Mouse (Mus musculus) heart, postnatal 25 days (tissue): ENCODE results near the gene Orm2. TPM values are rescaled to one million over a fixed set of nuclear protein-coding genes. Genes with fewer than 3 reads are reported as not detected.

Experiments
- DNase-seq: peaks from one replicate; pipeline ENCODE4 v3.0.0; 2022; ENCODE audit warnings: low spot score
- intact Hi-C: fragments of 180-260 bp; cut with DNase I; formaldehyde crosslinking; loops from one replicate; pipeline ENCODE4 v1.15.1; 2025
- total RNA-seq, 2 experiments: library from RNA; stranded (reverse); gene quantifications; 2 replicates each; pipeline ENCODE4 v1.2.3; 2021

The Orm2 gene
- total RNA-seq, 2 experiments from 2014 or later: 0.50 to 0.60 TPM

DNA sequence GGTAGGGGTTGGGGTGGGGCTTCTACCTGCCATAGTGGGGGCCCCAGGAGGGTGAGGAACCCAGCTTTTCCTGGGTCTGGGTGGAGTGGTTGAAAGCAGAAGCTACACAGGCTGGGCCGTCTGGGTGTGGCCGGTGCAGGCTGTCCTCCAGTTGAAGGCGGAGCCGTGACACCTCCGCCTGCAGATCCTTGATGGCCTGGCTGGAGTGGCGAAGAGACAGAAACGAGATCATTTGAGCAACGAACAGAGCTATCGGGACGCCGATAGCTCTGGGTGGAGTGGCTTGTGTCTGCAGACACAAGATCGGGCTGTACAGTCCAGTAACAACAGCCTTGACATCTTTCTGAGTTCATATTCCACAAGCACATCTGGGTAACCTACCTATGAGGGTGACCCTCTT is 12.1 kb downstream of the Orm2 start:
- intact Hi-C loops: loop anchor here (5.0 kb wide), 1 partner anchor 123 kb away; the partner anchor contains the start of gene Whrn
- DNase-seq: no peak

DNA sequence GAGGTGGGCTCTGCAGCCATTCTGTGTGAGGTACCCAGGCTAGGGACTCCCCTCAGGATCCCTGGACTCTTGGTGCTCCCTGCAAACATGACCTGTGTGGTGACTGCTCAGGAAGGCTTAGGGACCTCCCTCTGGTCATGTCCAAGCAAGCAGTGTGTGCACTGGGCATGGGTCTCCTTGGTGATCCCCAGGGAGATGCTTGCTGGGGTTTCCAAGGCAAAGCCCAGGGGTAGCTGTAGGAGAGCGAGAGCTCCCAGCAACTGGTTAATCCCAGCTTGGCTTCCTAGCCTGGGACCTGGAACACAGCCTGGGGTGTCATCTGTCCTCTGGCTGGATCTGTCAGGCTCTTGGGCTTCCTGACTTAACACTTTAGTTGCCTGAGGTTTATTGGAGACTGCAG is 13.1 kb downstream of the Orm2 start:
- intact Hi-C loops: no loop called here
- DNase-seq: no peak

DNA sequence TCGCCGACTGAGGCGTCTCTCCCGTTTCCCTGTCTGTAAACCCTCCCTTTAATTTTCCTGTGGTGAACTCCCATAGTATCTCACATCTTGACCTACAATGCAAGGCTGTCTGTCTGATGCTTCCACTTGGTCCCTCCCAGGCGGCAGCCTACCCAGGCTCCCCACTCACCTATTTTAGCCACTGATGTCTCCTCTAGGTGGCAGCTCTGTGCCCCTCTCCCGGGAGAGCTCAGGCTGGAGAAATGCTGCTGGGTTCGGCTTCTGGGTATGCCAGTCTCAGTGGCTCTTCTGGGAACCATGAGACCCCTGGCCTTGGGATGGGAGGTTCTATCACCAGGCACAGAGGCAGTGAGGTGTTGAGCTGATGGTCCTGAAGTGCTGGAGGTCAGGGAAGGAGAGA is 15.2 kb downstream of the Orm2 start:
- intact Hi-C loops: no loop called here
- no peak for DNase-seq

DNA sequence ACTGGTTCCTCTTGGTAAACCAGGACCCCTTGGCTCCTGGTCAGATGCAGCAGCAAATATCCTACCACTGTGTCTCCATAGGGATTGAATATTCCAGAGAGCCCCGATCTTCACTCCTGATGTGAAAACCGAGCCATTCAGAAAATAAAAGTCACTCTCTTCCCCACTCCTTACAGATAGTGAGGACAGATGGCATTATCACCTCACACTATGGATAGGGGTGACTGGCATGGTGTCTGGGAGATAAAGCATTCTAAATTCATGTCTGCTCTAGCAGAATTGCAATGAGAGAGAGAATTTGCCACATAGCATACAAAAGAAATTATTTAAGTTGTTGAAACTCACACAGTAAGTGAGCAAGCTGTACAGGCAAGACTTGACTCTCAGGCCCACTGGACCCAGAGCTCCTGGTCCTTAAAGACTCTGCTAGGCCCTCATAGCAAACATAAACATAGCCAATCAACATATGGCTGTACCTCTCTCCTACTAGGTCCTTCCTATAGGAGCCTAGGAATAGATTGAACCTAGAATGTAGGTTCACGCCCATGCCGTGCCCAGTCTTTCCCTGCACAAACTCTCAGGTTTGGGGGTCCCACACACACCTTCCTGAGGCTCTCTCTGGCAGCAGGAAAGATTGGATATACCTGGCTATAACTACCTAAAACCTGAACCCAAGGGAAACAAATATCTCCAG is 20.6 kb downstream of the Orm2 start:
- intact Hi-C loops: no loop called here
- DNase-seq: no peak

DNA sequence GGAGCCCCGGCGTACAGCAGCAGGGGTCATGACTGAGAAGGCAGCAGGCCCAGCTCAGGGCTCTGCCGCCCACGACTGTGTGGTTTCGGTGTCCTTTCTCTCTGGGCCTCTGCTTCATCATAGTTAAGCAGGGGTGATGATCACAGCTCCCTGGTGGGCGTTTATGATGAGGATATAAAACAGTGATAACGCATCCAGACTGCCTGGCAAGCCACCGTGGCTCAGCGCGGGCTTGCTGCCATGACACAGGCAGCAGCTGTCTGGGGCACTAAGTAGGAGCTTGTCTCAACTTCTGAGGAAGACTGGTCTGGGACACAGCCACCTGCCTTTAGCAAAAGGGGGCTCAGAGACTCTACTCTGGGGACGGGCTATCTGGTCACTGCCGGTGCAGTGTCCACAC is 21.2 kb downstream of the Orm2 start:
- intact Hi-C loops: no loop called here
- no peak for DNase-seq

DNA sequence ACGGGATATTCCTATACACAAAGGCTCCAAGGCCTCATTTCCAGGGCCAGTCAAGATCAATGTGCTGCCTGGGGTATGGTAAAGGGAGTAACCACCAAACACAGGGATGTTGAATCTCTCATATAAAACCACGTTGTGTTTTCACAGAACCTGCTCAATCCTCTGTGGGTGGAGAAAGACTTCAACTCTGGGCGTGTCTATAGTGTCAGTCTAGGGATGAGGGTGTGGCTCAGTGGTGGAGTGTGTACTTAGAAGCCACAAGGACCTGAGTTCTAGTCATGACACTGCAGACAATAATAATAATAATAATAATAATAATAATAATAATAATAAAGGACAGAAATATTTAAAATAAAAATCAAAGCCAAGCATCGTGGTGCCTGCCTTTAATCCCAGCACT is 22.0 kb downstream of the Orm2 start:
- no peak for DNase-seq
- intact Hi-C loops: no loop called here

DNA sequence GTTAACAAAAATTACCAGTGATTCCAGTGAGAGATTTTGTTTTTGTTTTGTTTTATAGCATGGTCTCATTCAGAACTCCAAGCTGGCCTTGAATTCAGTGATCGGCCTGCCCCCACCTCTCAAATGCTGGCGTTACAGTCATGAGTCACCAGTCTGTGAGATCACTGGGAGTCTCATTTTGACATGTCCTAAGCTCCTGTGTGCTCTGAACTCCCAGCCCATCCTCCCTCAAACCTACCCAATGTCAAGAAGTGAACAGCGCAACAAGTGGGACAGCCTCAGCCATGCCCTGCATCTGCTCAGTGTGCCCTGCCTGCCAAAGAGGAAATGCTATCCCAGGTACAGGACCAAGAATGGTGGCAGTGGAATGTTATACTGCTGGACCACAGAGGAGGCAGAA is 23.0 kb downstream of the Orm2 start:
- DNase-seq: no peak
- intact Hi-C loops: no loop called here

DNA sequence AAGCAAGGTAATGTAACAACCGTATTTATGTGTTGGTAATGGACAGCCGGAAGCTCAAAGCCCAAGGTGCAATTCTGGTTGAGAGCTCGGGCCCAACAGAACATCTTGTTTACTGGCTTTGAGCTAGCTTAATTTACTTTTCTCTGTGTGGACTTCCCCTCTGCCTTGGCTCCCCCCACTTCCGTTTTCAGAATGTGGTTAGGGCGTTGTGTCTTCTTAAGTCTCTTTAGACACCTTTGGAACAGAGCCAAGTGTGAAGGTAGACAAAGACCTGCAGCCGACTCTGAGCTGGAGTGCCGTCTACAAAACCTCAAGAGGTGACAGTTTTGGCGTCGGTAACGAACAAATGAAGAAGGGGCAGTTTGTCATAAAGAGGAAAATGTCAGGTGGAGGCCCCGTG is 23.5 kb downstream of the Orm2 start:
- intact Hi-C loops: no loop called here
- DNase-seq: no peak

DNA sequence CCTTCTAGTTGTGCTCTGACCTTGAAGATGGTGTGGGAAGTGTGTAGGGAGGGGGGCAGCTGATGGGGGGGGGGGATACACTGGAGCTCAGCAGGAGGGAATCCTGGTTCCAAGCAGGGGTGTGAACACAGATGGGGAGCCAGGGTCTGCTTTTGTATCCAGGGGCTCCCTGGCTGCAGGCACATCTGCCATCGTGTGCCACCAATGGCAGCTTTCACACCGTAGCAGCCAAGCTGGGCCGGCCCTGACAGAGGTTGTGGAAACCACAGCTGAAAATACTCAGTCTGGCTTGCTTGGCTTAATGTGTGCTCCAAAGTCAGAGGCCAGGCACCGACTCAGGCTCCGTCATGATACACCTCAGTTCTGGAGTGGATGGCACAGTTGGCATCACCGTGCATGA is 25.8 kb downstream of the Orm2 start:
- no peak for DNase-seq
- intact Hi-C loops: no loop called here

DNA sequence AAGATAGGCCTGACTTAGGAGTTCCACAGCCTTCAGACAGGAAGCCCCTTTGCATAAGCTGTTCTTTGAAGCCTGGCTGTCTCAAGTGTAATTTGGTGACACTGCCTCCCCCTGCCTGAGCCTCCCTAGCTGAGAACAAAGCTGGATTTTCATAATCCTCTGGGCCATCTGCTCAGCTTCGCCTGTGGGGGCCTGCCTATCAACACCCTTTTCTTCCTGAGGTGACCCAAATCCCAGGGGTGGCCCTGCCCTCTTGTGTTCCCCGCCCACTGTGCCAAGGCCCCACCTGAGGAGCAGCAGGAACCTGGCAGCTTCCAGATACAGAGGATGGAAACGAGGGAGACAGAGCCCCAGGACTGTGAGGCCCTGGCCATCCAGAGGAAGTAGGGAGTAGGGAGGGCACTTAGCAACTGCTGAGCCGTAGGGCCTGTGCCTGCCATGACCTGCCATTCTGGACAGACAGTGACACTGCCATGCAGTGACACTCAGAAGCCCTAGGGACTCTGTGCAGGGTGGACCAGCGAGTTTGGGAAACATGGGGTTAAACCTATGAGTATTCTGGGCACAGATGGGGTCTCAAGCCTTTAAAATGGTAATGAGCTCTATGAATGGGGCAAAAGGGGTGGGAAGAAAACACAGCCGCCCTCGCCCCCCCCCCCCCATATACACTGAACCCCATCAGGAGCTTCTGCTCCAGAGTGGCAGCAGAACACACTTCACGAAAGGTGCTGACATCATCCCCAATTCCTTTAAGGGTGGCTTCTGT is 27.1 kb downstream of the Orm2 start:
- intact Hi-C loops: no loop called here

DNA sequence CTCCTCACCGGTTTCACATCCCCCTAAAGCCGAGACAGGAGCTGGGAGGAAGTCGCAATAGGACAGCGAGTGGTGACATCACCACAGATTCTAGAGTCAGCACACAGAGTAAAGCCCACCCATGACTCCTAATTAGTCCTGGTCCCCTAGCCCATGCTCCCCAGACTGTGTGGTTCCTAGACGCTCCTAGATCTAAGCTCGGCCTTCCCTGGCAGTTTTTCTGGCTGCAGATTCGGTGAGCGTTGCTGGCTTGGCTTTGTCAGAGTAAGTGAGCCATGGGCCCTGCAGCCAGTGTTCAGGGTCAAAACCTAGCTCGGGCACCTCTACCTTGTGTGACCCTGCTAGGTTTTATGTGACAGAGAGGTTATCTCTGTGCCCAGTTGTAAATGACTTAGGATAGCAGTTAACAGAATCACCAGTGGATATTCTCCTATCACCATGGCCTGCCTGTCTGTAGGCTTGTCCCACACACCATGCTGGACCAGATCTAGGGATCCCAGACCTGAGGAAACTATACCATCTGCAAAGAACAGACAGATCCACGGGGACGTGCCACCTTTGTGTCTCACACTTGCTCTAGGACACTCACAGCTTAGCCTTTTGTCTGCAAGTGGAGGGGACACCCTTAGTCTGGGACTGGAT is 27.8 kb downstream of the Orm2 start:
- intact Hi-C loops: no loop called here
- no peak for DNase-seq

More for the DNA sequence above, 27.1 kb downstream of the Orm2 start:
- DNase-seq: no peak

DNA sequence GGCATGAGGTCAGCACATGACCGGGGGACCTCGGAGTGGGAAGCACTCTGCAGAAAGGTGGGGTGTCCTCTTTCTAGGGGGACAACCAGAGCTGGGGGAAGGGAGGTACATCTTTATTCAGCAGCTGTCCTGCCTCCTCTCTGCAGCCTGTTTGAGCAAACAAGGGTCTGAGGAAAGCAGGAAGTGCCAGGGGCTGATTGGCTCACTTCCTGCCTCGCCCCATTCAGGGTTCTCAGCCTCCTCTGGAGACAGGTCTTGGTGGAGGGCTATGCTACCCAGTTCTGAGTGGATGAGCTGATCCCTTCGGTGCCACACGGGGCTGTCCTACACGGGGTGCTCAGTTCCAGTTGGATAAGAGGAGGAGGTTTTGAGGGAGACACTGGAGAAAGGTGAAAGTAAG is 29.1 kb downstream of the Orm2 start:
- intact Hi-C loops: no loop called here
- no peak for DNase-seq

DNA sequence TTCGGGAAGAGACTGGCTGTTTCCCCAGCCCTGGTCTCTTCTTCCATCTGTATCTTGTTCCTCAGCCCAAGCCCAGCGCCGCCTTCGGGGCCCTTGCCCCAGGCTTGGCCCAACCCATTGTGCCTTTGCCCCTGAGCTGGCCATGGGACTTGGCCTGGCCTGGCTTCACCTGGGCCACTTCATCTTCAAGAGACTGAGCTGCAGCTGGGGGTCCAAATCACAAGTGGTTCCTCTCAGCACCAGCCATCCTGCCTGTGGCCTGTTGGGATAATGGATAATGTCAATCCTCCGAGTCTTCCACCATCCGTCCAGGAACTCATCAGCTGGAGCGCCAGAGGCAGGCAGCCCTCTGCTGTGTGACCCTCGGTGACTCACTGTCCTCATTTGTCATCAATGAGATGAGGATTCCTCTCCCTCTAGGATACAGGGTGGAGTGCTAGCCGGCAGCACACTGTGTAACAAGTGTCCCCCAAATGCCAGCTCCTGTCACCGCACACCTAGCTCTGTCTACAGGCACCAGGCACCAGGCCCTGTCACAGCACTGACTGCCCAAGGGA is 35.8 kb downstream of the Orm2 start:
- DNase-seq: no peak
- intact Hi-C loops: no loop called here

DNA sequence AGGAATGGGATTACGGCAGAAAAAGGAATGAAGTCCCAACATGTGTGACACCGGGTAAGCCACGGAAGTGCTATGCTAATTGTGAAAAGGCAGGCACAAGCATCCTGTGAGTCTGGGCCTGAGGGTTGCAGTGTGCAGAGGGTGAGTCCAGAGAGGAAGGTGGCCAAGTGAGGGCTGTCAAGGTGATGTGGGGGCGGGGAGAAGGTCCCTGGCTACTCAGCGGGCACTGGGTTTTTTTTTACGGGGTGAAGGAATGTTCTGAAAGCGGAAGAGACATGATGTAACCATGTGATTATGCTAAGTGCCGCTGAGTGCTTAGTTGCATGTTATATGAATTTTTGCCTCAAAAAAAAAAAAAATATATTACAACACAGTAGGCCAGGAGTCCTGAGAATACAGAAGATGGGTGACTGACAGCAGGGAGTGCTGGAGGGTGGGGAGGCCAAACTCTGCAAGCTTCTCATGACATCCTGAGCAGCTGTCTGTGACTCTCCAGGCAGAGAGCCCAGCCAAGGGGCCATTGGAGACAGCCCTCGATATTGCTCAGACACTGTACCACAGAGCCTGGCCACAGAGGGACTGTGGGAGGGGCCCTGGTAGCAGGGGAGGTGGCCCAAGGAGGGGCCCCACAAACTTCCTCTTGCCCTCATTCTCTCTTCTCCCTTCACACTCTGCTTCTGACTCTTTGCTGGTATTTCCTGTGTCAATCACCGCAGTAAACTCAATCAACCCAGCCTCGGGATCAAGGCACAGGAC is 36.8 kb downstream of the Orm2 start:
- intact Hi-C loops: no loop called here
- DNase-seq: no peak

DNA sequence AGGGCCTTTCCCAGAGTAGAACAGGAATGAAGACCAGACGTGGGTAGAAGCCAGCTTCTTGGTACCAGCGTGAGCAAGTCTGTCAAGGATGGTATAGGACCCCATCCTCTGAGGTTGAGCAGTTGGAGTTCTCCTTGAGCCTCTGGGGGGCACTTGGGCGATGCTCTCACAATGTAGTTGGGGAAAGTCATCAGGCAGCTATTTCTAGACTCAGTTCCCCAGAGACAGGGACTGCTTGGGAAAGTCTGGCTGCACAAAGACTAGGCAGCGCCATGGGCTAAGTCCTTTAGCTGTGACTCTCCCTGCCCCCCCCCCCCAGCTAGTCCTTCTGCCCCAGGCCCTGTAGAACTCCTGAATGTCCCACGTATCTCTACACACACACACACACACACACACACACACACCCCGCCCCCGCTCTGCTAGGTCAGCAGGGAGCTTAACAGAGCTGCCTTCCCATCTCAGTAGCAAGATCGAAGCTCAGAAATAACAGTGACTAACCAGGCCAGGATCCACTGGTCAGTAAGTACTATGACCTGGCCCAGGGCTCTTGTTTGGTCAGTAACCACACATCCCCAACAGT is 37.5 kb downstream of the Orm2 start:
- DNase-seq: no peak
- intact Hi-C loops: no loop called here

DNA sequence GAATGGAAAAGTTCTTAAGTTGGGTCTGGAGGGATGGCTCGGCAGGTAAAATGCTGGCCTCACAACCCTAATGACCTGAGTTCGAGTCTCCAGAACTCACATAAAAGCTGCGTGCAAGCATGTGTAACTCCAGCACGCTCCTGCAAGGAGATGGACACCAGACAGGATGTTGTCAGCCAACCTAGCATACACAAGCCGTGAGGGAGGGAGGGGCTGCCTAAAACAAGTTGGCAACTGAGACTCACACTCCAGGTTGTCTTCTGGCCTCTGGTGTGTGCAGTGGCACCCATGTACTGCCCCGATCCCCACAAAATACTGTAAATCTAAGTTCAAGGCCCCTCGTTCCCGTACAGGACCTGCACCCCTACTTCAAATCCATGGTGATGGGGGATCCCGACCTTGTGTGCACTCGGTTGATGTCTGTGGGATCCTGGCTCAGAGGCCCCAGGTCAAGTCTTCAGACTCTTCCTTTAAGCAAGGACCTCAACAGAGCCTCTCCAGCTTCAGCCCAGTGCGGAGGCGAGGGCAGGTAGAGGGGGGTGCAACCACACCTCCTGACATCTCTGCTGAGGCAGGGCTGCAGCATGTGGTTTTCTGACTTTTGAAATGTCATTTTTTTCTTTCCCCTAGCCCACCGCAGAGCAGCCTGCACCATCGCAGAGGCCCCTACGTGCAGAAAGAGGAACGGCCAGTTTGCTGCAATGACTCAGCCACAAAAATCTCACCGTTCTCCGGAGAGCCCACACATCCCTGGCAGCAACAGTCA is 38.5 kb downstream of the Orm2 start:
- DNase-seq: no peak
- intact Hi-C loops: no loop called here

DNA sequence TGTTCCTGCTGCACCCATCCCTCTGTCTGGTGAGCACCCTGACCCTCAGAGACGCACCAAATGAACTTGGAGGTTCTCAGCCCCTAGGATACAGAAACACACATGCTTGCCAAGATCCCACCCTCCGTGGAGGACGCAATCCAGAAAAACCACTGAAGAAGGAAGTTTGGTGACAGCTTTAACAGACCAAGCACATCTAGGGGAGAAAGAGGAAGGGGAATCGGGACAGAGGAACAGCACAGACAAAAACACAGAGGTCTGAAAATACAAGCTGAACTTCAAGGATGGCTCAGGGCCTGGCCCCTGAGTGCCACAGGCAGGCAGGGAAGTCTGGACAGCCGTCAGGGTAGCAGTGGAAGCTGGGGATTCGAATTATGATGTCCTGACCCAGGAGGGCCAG is 39.4 kb downstream of the Orm2 start:
- DNase-seq: no peak

DNA sequence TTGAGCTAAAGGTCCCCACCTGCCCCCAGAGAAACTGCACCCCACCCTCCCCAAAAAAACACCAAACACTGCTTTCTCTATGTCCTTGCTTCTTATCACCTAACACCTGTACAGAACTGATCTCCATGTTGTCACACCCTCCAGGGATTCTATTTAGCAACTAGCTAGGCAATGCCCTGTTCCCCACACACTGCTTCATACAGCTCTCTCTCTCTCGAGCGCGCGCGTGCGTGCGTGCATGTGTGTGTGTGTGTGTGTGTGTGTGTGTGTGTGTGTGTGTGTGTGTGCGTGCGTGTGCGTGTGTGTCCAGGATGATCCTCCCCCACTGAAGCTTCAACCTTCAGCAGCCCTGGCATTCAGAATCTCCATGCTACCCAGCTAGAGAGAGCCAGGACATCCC is 39.8 kb downstream of the Orm2 start:
- intact Hi-C loops: no loop called here
- no peak for DNase-seq

More for the DNA sequence above, 39.4 kb downstream of the Orm2 start:
- intact Hi-C loops: no loop called here

DNA sequence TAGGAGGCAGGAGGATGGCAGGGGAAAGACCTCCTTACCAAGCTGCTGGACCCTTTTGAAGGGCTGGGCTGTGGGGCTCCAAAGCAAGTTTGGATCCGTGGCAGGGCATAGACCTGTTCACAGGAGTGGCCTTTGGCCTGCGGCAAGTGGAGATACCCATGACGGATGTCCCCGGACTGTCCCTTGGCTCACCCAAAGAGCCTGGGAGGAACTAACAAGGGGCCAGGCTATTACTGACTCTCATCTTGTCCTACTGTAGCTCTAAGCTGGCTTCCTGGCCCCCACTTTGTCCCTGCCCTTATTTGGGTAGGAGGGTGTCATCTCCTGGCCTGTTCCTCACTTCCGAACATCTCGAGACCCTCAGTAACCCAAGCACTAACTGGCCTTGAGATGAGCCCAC is 40.3 kb downstream of the Orm2 start:
- intact Hi-C loops: no loop called here
- DNase-seq: no peak
